Mouse (Mus musculus): Measurements from ENCODE around the gene Olfm1. TPM values are rescaled to one million over a fixed set of nuclear protein-coding genes. Genes with fewer than 3 reads are reported as not detected.

The Olfm1 gene
- polyA plus RNA-seq, 1 experiment = 11.7 TPM

GRCm38 (mm10) chr2:28244667-28245395, 52.0 kb downstream of the Olfm1 start:
- TF ChIP-seq CTCF (IDR thresholded peaks at IDR 0.05; ENCODE audit: extremely low read depth, insufficient read depth, insufficient read length, insufficient replicate concordance) (no peak), POLR2A (IDR thresholded peaks at IDR 0.05; ENCODE audit: low read depth, low read length) (no peak)
- H3K36me3 ChIP-seq (ENCODE audit: control insufficient read depth, insufficient read depth, low read length) = no peaks in the 10 kb centered on the region
- H3K4me3 ChIP-seq (ENCODE audit: extremely low read depth, insufficient read depth, insufficient read length) = no peak overlapping the region
- H3K27me3 ChIP-seq (ENCODE audit: control insufficient read depth, insufficient read depth, low read length) = no peaks in the 10 kb centered on the region
- H3K4me1 ChIP-seq (ENCODE audit: control insufficient read depth, insufficient read depth, insufficient read length) = no peaks in the 10 kb centered on the region
- no peak for DNase-seq (ENCODE audit: low read depth in 1 of 2, low spot score in 2 of 2)
- H3K27ac ChIP-seq (ENCODE audit: insufficient read depth, low read length) = no peak overlapping the region
- WGBS = 65% methylated on average over 8 of the region's 8 CpGs

GRCm38 (mm10) chr2:28246110-28246653, 53.4 kb downstream of the Olfm1 start:
- TF ChIP-seq POLR2A (IDR thresholded peaks at IDR 0.05; ENCODE audit: low read depth, low read length) = no peak
- no peak for TF ChIP-seq CTCF (IDR thresholded peaks at IDR 0.05; ENCODE audit: extremely low read depth, insufficient read depth, insufficient read length, insufficient replicate concordance)
- H3K4me1 ChIP-seq (ENCODE audit: control insufficient read depth, insufficient read depth, insufficient read length) = no peaks in the 10 kb centered on the region
- DNase-seq (ENCODE audit: low read depth in 1 of 2, low spot score in 2 of 2) = no peak
- WGBS = 83% methylated on average over 5 of the region's 5 CpGs
- H3K36me3 ChIP-seq (ENCODE audit: control insufficient read depth, insufficient read depth, low read length) = no peaks in the 10 kb centered on the region
- H3K27ac ChIP-seq (ENCODE audit: insufficient read depth, low read length) = no peak overlapping the region
- H3K4me3 ChIP-seq (ENCODE audit: extremely low read depth, insufficient read depth, insufficient read length) = no peak overlapping the region
- no peaks in the 10 kb centered on the region for H3K27me3 ChIP-seq (ENCODE audit: control insufficient read depth, insufficient read depth, low read length)

GRCm38 (mm10) chr2:28247098-28247497, 54.3 kb downstream of the Olfm1 start:
- Histone ChIP-seq H3K36me3 (ENCODE audit: control insufficient read depth, insufficient read depth, low read length) (no peaks in the 10 kb centered on the region), H3K27ac (ENCODE audit: insufficient read depth, low read length) (no peak overlapping the region), H3K4me1 (ENCODE audit: control insufficient read depth, insufficient read depth, insufficient read length) (no peaks in the 10 kb centered on the region), H3K27me3 (ENCODE audit: control insufficient read depth, insufficient read depth, low read length) (no peaks in the 10 kb centered on the region), H3K4me3 (ENCODE audit: extremely low read depth, insufficient read depth, insufficient read length) (no peak overlapping the region)
- WGBS = 87% methylated on average over 11 of the region's 11 CpGs
- TF ChIP-seq CTCF (IDR thresholded peaks at IDR 0.05; ENCODE audit: extremely low read depth, insufficient read depth, insufficient read length, insufficient replicate concordance) = no peak
- no peak for TF ChIP-seq POLR2A (IDR thresholded peaks at IDR 0.05; ENCODE audit: low read depth, low read length)
- no peak for DNase-seq (ENCODE audit: low read depth in 1 of 2, low spot score in 2 of 2)

GRCm38 (mm10) chr2:28252554-28252953, 59.8 kb downstream of the Olfm1 start:
- DNase-seq (ENCODE audit: low read depth in 1 of 2, low spot score in 2 of 2) = no peak
- H3K27me3 ChIP-seq (ENCODE audit: control insufficient read depth, insufficient read depth, low read length) = no peaks in the 10 kb centered on the region
- H3K4me1 ChIP-seq (ENCODE audit: control insufficient read depth, insufficient read depth, insufficient read length) = no peaks in the 10 kb centered on the region
- 81% methylated on average over 4 of the region's 4 CpGs for WGBS
- no peaks in the 10 kb centered on the region for H3K36me3 ChIP-seq (ENCODE audit: control insufficient read depth, insufficient read depth, low read length)
- H3K27ac ChIP-seq (ENCODE audit: insufficient read depth, low read length) = no peak overlapping the region
- TF ChIP-seq CTCF (IDR thresholded peaks at IDR 0.05; ENCODE audit: extremely low read depth, insufficient read depth, insufficient read length, insufficient replicate concordance) = no peak
- no peak for TF ChIP-seq POLR2A (IDR thresholded peaks at IDR 0.05; ENCODE audit: low read depth, low read length)
- H3K4me3 ChIP-seq (ENCODE audit: extremely low read depth, insufficient read depth, insufficient read length) = no peak overlapping the region

- no peaks in the 10 kb centered on the region for H3K27me3 ChIP-seq (ENCODE audit: control insufficient read depth, insufficient read depth, low read length)
- TF ChIP-seq POLR2A (IDR thresholded peaks at IDR 0.05; ENCODE audit: low read depth, low read length) (no peak), CTCF (IDR thresholded peaks at IDR 0.05; ENCODE audit: extremely low read depth, insufficient read depth, insufficient read length, insufficient replicate concordance) (no peak)
- H3K27ac ChIP-seq (ENCODE audit: insufficient read depth, low read length) = no peak overlapping the region
- 91% methylated on average over 7 of the region's 7 CpGs for WGBS
- H3K4me1 ChIP-seq (ENCODE audit: control insufficient read depth, insufficient read depth, insufficient read length) = no peaks in the 10 kb centered on the region
- H3K36me3 ChIP-seq (ENCODE audit: control insufficient read depth, insufficient read depth, low read length) = no peaks in the 10 kb centered on the region
- H3K4me3 ChIP-seq (ENCODE audit: extremely low read depth, insufficient read depth, insufficient read length) = no peak overlapping the region
- no peak for DNase-seq (ENCODE audit: low read depth in 1 of 2, low spot score in 2 of 2)
Measured at GRCm38 (mm10) chr2:28256029-28256428, 63.2 kb downstream of the Olfm1 start.

GRCm38 (mm10) chr2:28261438-28261837, 68.6 kb downstream of the Olfm1 start:
- Histone ChIP-seq H3K27me3 (ENCODE audit: control insufficient read depth, insufficient read depth, low read length) (no peaks in the 10 kb centered on the region), H3K4me1 (ENCODE audit: control insufficient read depth, insufficient read depth, insufficient read length) (no peaks in the 10 kb centered on the region), H3K27ac (ENCODE audit: insufficient read depth, low read length) (no peak overlapping the region), H3K4me3 (ENCODE audit: extremely low read depth, insufficient read depth, insufficient read length) (no peak overlapping the region), H3K36me3 (ENCODE audit: control insufficient read depth, insufficient read depth, low read length) (no peaks in the 10 kb centered on the region)
- DNase-seq (ENCODE audit: low read depth in 1 of 2, low spot score in 2 of 2) = no peak
- no peak for TF ChIP-seq POLR2A (IDR thresholded peaks at IDR 0.05; ENCODE audit: low read depth, low read length)
- no peak for TF ChIP-seq CTCF (IDR thresholded peaks at IDR 0.05; ENCODE audit: extremely low read depth, insufficient read depth, insufficient read length, insufficient replicate concordance)
- WGBS = 77% methylated on average over 3 of the region's 3 CpGs

- TF ChIP-seq POLR2A (IDR thresholded peaks at IDR 0.05; ENCODE audit: low read depth, low read length) (no peak), CTCF (IDR thresholded peaks at IDR 0.05; ENCODE audit: extremely low read depth, insufficient read depth, insufficient read length, insufficient replicate concordance) (no peak)
- Histone ChIP-seq H3K27me3 (ENCODE audit: control insufficient read depth, insufficient read depth, low read length) (no peaks in the 10 kb centered on the region), H3K4me1 (ENCODE audit: control insufficient read depth, insufficient read depth, insufficient read length) (no peaks in the 10 kb centered on the region), H3K4me3 (ENCODE audit: extremely low read depth, insufficient read depth, insufficient read length) (no peak overlapping the region), H3K36me3 (ENCODE audit: control insufficient read depth, insufficient read depth, low read length) (no peaks in the 10 kb centered on the region), H3K27ac (ENCODE audit: insufficient read depth, low read length) (no peak overlapping the region)
- 84% methylated on average over 3 of the region's 3 CpGs for WGBS
- no peak for DNase-seq (ENCODE audit: low read depth in 1 of 2, low spot score in 2 of 2)
Measured at GRCm38 (mm10) chr2:28267776-28268275, 75.0 kb downstream of the Olfm1 start.
